Mouse (Mus musculus): ENCODE results near the gene Ctdspl.
A peak's percentile ranks its signal among the peaks of the same experiment; 100 is the strongest.

Ctdspl gene

DNA sequence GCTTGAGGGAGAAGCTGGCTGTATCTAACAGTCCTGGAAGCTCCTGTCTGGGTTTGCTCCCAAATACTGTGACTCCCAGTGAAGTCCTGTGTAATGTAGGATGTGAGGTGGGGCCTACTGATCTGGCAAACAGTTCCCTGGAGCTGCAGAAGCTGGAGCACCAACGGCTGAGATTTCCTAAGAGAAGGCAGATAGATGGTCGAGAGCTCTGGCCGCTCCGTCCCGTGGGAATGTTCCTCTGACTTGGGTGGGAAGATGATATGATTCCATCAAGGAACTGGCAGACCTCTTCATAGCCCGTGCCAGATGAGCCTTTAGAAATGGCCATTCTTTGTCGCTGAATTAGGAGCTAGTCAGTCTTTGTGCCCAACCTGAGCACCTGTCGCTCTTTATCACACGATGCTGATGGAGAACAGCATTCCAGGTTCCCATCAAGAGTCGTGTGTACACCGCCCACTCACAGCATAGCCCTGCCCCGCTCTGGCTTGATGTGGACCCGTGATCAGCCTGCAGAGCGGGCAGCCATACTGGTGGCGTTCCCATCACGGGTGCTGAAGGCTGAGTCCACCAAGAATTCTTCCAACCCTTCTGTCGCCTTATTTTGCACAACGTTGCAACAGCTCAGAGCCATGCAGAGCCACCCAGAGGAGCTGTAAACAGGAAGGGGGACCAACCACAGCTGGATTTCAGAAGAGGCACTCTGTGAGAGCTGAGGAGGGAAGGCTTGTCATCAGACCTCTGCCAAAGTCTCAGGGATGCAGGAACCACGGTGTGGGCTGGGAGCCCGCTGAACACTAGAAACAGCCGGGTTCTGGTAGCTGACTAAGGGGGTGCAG lies 65.7 kb downstream of the Ctdspl start:
- DNase-seq = no peak

DNA sequence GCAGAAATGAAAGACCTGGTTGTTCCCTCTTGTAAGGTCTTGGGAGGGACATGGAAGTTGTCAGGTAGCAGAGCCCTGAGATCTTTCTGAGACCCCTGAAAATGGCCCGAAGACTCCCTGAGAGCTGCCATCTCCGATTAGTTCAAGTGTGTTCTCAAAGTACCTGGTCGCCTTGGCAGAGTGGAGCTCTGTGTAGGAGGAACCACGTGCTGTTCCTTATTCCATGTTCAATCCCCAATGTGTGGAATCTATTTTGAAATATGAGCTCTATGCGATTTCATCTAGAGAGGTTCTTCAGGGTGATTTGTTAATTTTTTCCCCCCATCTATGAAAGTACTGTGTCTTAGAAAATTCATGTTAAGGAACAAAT lies 66.3 kb downstream of the Ctdspl start:
- DNase-seq = no peak

DNA sequence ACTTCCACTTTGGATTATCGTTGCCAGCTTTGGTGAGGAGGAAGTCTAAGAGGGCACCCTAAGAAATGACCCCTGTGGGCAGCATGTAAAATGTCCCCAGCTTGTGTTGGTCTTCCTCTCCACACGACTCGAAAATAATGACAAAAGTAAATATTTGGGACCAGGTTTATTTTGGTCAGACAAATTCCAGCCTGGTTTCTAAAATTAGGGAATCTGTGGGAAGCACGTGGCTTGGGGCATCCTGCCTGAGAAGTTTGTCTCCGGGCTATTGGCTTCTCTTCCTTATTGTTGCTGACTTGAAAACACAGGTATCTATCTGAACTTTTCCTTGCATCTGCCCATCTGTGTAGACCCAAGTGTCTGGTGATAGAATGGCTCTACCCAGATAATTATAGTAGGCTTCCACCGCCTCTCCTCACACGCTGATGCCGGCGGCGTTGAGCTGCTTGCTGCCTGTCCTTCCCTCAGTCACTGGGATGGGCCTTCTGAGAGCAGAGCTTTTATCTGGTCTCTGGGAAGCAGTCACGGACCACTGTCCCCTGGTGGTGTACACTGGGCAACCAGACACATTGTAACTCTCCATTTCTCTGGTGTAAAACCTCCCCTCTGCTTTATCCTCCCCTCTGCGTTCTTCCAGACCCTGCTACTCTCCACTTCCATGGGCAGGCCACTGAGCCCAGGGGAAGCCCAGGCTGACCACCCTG lies 68.4 kb downstream of the Ctdspl start:
- DNase-seq = no peak

DNA sequence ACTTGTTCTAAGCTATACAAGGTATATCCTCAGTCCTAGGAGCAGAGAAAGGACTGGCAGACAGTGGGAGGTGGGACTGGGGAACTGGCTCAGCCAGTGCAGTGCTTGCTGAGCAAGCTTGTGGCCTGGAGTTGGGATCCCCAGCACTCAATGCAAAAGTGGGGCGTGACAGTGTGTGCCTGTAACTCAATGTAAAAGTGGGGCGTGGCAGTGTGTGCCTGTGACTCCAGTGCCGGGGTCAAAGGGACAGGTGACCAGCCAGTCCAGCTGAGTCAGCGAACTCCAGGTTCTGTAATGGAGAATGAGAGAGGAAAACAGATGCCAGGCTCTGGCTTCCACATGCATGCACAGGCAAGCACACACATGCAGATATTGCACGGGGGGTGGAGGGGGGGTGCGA lies 69.3 kb downstream of the Ctdspl start:
- no peak for DNase-seq

GRCm38 (mm10) chr9:118997241-118997640 lies 71.0 kb downstream of the Ctdspl start:
- DNase-seq = no peak

DNA sequence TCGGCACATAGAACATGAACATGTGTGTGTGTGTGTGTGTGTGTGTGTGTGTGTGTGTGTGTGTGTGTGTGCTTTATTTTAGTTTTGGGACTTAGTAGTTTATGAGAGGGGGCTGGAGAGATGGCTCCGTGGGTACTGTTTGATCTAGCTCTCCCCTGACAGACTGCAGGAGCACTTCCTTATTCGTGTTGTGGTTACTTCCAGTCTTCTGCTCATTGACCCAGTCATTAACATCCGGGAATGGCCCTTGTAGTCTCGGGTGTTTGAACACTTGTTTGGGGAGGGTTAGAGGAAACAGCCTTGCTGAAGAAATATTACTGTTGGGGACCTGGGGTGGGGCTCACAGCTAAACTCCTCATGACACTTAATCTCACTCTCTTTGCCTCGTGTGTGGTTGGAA lies 73.9 kb downstream of the Ctdspl start:
- no peak for DNase-seq

DNA sequence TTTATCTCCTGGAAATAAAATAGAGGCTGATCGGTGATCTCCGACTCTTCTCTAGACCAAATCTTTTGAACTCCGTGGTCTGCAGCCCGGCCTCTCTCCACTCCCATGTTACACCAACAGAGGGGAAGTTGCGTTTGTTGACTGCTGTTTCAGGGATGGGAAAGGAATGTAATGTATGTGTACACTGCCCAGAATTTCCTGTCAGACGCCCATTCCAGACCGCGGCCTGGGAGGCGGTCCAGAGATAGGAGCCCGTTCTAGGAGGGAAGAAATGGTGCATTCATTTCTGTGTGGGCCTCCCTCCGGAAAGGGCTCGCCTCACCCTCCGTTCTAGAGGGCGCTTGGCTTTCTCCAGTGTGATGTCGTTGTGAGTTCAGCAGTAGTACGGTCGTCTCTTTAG lies 76.0 kb downstream of the Ctdspl start:
- no peak for DNase-seq

DNA sequence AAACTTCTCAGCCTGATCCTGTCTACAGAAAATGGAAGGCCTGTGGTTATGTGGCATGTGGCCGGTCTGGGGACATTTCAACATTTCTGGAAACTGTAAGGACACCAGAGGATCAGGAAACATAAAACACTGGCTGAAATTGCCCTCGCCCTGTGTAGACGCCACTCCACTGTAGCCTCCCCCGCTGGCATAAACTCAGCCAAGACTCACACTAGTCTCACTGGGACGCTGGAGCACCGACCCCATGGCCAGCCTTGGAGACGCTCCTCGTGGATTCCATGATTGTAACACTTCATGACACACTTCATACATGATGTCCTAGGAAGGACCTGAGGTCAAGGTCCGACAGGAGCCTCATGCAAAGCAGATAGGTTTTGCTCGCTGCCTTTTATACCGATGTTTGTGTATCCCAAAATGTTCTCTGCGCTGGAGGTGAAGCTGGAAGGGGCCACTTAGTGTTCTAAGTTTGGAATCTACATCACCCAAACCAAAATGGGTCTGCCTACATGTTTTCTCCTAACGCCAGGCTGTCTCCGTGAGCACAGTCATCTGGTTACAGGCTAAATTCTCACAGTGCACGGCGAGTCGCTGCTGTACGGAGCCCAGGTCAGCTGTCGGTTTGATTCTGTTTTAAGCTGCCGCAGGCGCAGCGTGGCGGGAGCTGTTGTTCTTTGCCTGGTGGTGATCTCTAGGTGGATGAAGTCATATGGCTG lies 77.9 kb downstream of the Ctdspl start:
- DNase-seq = no peak

DNA sequence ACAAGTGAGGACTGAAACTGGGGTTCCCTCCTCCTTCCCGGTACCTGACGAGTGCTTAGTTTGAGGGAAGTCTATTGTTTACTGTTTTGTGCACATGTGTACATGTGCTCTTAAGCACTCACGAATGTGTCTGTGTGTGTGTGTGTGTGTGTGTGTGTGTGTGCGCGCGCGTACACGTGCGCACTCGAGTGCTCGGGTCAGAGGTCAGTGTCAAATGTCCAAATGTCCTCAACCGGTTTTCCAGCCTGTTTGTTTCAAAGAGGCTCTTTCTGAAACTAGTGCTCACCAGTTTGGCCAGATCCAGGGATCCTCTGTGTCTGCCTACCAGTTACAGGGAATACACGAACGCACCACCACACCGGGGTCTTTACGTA lies 78.4 kb downstream of the Ctdspl start:
- DNase-seq = no peak

DNA sequence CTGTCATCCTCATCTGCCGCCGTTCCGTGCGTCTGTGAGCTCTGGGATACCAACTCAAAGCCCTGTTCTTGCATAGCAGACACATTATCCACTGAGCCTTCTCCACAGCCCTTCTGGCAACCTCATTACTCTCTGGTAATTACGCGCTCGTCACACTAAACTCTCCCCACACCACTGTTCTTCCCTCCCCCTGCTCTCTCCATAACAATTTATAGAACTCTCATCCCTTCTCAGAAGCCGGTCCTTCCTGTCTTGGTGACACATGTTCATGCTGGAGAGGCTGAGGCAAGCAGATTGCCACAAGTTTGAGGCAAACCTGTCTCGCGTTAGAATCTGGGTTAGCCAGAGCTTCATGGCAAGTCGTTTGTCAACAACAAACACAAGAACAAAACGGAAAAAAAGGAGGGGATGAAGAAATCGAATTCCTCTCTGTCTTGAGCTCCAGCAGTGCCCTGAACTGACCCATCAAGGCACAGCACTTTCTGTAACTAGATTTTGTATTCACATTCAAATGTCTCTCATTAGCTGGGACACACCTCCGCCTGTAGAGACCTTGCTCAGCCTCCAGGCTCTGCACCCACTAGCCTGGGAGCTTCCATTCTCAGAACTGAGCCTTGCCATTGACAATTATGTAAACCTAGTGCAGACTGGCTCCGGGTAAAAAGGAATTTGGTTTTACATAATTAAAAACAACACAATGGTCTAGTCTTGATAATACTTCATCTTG lies 79.2 kb downstream of the Ctdspl start:
- DNase-seq = no peak

DNA sequence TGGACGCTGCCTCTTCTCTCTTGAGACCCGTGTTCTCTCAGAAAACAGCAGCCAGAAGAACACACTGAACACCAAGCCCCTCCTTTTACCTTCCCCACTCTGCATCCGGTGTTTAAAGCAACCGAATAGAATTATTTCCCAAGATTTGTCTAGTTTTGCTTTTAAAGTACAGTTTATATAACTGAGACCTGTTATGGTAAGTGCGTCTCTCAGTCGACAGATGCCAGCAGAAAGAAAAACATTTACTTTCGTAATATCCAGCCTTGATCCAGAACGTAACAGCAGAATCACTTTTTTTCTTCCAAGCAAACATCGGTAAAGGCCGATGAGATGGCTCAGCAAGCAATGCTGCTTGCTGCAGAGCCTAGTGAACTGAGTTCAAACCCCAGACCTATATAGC lies 81.0 kb downstream of the Ctdspl start:
- no peak for DNase-seq

GRCm38 (mm10) chr9:119008871-119009270 lies 82.6 kb downstream of the Ctdspl start:
- DNase-seq = no peak

GRCm38 (mm10) chr9:119010156-119010710 lies 84.0 kb downstream of the Ctdspl start:
- DNase-seq = no peak

GRCm38 (mm10) chr9:119016785-119017507 lies 90.7 kb downstream of the Ctdspl start:
- no peak for DNase-seq

- DNase-seq = no peak
These were observed 95.5 kb downstream of the Ctdspl start for GRCm38 (mm10) chr9:119021731-119022130.

- DNase-seq = no peak
These were observed 99.0 kb downstream of the Ctdspl start for GRCm38 (mm10) chr9:119025263-119025662.

- no peak for DNase-seq
These were observed 99.6 kb downstream of the Ctdspl start for GRCm38 (mm10) chr9:119025832-119026331.

GRCm38 (mm10) chr9:119027337-119027736 lies 101.1 kb downstream of the Ctdspl start:
- no peak for DNase-seq

GRCm38 (mm10) chr9:119028226-119029195 lies 102.3 kb downstream of the Ctdspl start:
- DNase-seq = no peak

DNA sequence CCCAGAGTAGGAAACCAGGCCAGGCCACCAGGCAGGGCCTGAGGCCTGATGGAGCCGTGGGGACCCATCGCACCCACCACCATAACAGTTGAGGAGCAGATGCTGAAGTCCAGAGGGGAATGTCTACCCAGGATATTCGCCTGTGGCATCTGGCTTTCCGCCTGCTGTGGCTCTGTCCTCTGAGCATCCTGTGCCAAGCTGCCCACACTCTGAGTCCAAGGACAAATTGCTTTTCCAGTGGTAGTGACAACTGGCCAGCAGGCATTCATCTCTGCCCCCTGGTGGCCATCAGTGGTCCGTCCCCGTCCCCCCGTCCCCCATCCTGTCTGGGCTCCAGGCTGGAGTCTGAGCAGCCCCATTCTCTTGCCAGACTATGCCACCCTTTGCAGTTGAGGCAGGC lies 103.3 kb downstream of the Ctdspl start:
- DNase-seq = peak; percentile 37 to 38

GRCm38 (mm10) chr9:119031038-119031437 lies 104.8 kb downstream of the Ctdspl start:
- no peak for DNase-seq

Data from cerebellum, adult 18-20 months (tissue).